Mouse (Mus musculus) ovary, adult 2 months (tissue): ENCODE data around the gene Bcl2a1b. TPM values are rescaled to one million over a fixed set of nuclear protein-coding genes. Genes with fewer than 3 reads are reported as not detected.

Source experiments
- polyA plus RNA-seq: library from polyadenylated mRNA; depleted of rRNA; stranded (reverse); fragments of >200 nt; gene quantifications from 2 replicates; pipeline ENCODE4 v1.2.3, GENCODE M21; 2012; rRNA removed

The Bcl2a1b gene
- polyA plus RNA-seq = 0.87 and 1.1 TPM in 2 replicates

GRCm38 (mm10) chr9:89198969-89199416 is at the start of gene Bcl2a1b, which contains the start of gene Gm29094:
Bcl2a1b (plus strand) TSS chr9:89199209.
Gm29094 (plus strand) TSS chr9:89199379.

GRCm38 (mm10) chr9:89210353-89211064 is 11.5 kb downstream of the Bcl2a1b start, which contains the start of gene Mthfs:
Mthfs (plus strand) TSS chr9:89210676.

Other genes with a start within 250 kb of the Bcl2a1b start
- 0.20 and 0.33 TPM in 2 replicates for gene Bcl2a1a, start 242.3 kb upstream of the Bcl2a1b start, polyA plus RNA-seq
- gene Trim43b, start 106.4 kb upstream of the Bcl2a1b start, polyA plus RNA-seq = not detected in 2 replicates
- gene Gm29094, start 170 bp downstream of the Bcl2a1b start, polyA plus RNA-seq = not detected in 2 replicates
- 3.9 and 5.7 TPM in 2 replicates for gene Mthfs, start 11.5 kb downstream of the Bcl2a1b start, polyA plus RNA-seq